8 mouse cellular contexts compared by ENCODE assay signal in the genomic region with DNA sequence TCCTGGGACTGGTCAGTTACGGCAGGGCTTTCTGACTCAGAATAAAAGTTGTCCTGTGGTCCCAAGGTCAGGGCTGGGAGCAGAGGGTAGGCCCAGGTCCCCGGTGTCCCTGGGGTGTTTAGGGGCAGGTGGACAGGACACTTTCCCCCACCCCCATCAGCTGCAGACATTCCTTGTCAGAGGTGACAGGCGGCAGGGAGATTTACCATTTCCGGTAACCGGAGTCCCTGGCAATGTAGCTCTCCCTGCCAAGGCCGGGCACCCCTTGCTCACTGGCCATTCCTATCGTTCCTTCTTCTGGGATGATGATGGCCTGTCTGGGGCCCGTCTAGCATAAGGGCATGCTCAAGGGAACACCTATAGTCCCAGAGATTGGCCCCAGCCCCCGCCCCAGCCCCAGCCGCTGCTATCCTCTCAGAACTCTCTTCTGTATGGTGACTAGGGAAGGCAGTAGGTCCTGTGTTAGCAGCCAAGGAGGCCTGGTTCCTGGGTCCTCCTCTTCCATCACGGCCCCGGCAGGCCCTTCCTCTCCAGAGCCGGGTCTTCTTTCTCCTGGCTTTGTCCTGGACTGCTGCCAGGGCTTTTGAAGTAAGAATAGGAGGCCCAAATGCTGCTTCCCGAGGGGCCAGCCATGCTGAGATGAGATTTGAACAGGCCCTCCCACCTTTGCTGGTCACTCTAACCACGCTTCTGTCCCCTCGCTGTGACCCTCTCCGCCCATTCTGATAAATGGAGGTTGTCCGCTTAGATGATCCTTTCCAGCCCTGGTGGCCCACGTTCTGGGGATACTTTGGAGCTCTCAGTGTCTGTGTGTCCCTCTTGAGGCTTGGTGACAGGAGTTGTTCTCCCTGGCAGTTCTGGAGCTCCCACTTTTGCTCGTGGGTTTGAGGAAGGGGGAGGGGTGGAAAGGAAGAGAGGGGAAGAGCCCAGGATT. TPM values are rescaled to one million over a fixed set of nuclear protein-coding genes. Genes with fewer than 3 reads are reported as not detected.
DNase-seq lines count a peak whose midpoint lies in the region; ATAC-seq and TF ChIP-seq lines count a peak whose summit lies in the region.

No protein-coding gene starts in this region.

- peaks cover 41% of the 10 kb centered on the region for H3K4me1 ChIP-seq in forebrain, embryonic 11.5 days (replicated peaks; ENCODE audit: control insufficient read depth, insufficient read depth, low read length)
- peaks cover 19% of the 10 kb centered on the region for H3K4me1 ChIP-seq in forebrain, embryonic 16.5 days (replicated peaks; ENCODE audit: control insufficient read depth, insufficient read depth, low read length)
- peaks cover 35% of the 10 kb centered on the region for H3K4me1 ChIP-seq in stomach, postnatal 0 days (replicated peaks; ENCODE audit: control insufficient read depth, insufficient read depth)

- H3K9ac ChIP-seq in forebrain, embryonic 11.5 days (ENCODE audit: low read length): peak overlapping the region; percentile 27
- H3K9ac ChIP-seq in forebrain, embryonic 16.5 days (replicated peaks; ENCODE audit: low read depth, low read length): no peak overlapping the region
- H3K9ac ChIP-seq in stomach, postnatal 0 days (ENCODE audit: low read length): no peak overlapping the region

- ATAC-seq in forebrain, embryonic 11.5 days (replicated peaks; ENCODE audit: low FRiP score): no peak
- ATAC-seq in forebrain, embryonic 16.5 days: no peak
- no peak for ATAC-seq in stomach, postnatal 0 days (ENCODE audit: low FRiP score, low TSS enrichment)

- no peak overlapping the region for H3K4me2 ChIP-seq in forebrain, embryonic 11.5 days (ENCODE audit: low read depth, low read length, severe bottlenecking)
- H3K4me2 ChIP-seq in forebrain, embryonic 16.5 days (ENCODE audit: low read length): no peak overlapping the region
- 0 out of 2 replicates have a peak overlapping the region, but pooled peaks have one; percentile 20 for H3K4me2 ChIP-seq in stomach, postnatal 0 days (replicated peaks; ENCODE audit: low read depth)

- H3K4me3 ChIP-seq in forebrain, embryonic 11.5 days (ENCODE audit: low read depth, low read length): no peak overlapping the region
- no peak overlapping the region for H3K4me3 ChIP-seq in forebrain, embryonic 16.5 days (replicated peaks; ENCODE audit: low read length)
- no peak overlapping the region for H3K4me3 ChIP-seq in stomach, postnatal 0 days (ENCODE audit: low read depth, low read length)

- no peak for TF ChIP-seq CTCF in stomach, postnatal 0 days (IDR thresholded peaks at IDR 0.05; ENCODE audit: low read depth)

- no peaks in the 10 kb centered on the region for H3K9me3 ChIP-seq in forebrain, embryonic 11.5 days (ENCODE audit: control insufficient read depth, low read length)
- no peaks in the 10 kb centered on the region for H3K9me3 ChIP-seq in forebrain, embryonic 16.5 days (ENCODE audit: control insufficient read depth, low read length)
- no peaks in the 10 kb centered on the region for H3K9me3 ChIP-seq in stomach, postnatal 0 days (ENCODE audit: control insufficient read depth, low read length)

- DNase-seq in forebrain, embryonic 11.5 days (ENCODE audit: low spot score): no peak
- DNase-seq in retina, postnatal 1 day: peak; percentile 56
- DNase-seq in retina, embryonic 14.5 days (ENCODE audit: low spot score): no peak
- DNase-seq in kidney, postnatal 36 days: peak; percentile 50 to 66
- DNase-seq in stomach, postnatal 0 days (ENCODE audit: low spot score): no peak
- DNase-seq in right cerebral cortex, postnatal 14 days: no peak
- no peak for DNase-seq in ovary, adult 18-20 months (ENCODE audit: low spot score)

- no peaks in the 10 kb centered on the region for H3K36me3 ChIP-seq in forebrain, embryonic 11.5 days (ENCODE audit: control insufficient read depth, insufficient read depth, low read length)
- no peaks in the 10 kb centered on the region for H3K36me3 ChIP-seq in forebrain, embryonic 16.5 days (ENCODE audit: control insufficient read depth, insufficient read depth)
- H3K36me3 ChIP-seq in stomach, postnatal 0 days (ENCODE audit: control insufficient read depth, insufficient read depth, low read length): no peaks in the 10 kb centered on the region; the same call in 1 of the 2 replicates

- H3K27ac ChIP-seq in forebrain, embryonic 11.5 days (ENCODE audit: low read depth, low read length): peak overlapping the region; percentile 12; the same call in 1 of the 2 replicates
- no peak overlapping the region for H3K27ac ChIP-seq in forebrain, embryonic 16.5 days (ENCODE audit: low read length)
- H3K27ac ChIP-seq in stomach, postnatal 0 days (replicated peaks): peak overlapping the region; percentile 97

- 46% methylated on average over 20 of the region's 20 CpGs for WGBS in forebrain, embryonic 11.5 days
- 45% methylated on average over 20 of the region's 20 CpGs for WGBS in forebrain, embryonic 16.5 days
- WGBS in stomach, postnatal 0 days: 44% methylated on average over 20 of the region's 20 CpGs

- H3K27me3 ChIP-seq in forebrain, embryonic 11.5 days (ENCODE audit: control insufficient read depth, insufficient read depth, low read length): no peaks in the 10 kb centered on the region
- H3K27me3 ChIP-seq in forebrain, embryonic 16.5 days (replicated peaks; ENCODE audit: control insufficient read depth, insufficient read depth, low read length): no peaks in the 10 kb centered on the region
- no peaks in the 10 kb centered on the region for H3K27me3 ChIP-seq in stomach, postnatal 0 days (ENCODE audit: control insufficient read depth, insufficient read depth, low read length)

- no peak for TF ChIP-seq EP300 in stomach, postnatal 0 days (optimal IDR thresholded peaks at IDR 0.05)

RNA-seq across cellular contexts. Expression of gene Hspg2, which starts 17.8 kb away (rescaled TPM):
- polyA plus RNA-seq in forebrain, embryonic 11.5 days (2014; fragmentation: Nextera tagmentation; extraction: Ambion mirVana): 21.0 and 21.3 TPM in 2 replicates
- polyA plus RNA-seq in forebrain, embryonic 16.5 days (2015; fragmentation: Nextera tagmentation; extraction: Ambion mirVana): 3.2 and 4.9 TPM in 2 replicates
- polyA plus RNA-seq in stomach, postnatal 0 days (2015; fragmentation: Nextera tagmentation; extraction: Ambion mirVana): 16.0 and 18.8 TPM in 2 replicates

RNA-seq across cellular contexts. Expression of gene 1700013G24Rik, which starts 33.3 kb away (rescaled TPM):
- polyA plus RNA-seq in forebrain, embryonic 11.5 days (2014; fragmentation: Nextera tagmentation; extraction: Ambion mirVana): not detected in 2 replicates
- not detected in 2 replicates for polyA plus RNA-seq in forebrain, embryonic 16.5 days (2015; fragmentation: Nextera tagmentation; extraction: Ambion mirVana)
- not detected in 2 replicates for polyA plus RNA-seq in stomach, postnatal 0 days (2015; fragmentation: Nextera tagmentation; extraction: Ambion mirVana)

RNA-seq across cellular contexts. Expression of gene Cela3b, which starts 56.0 kb away (rescaled TPM):
- not detected in 2 replicates for polyA plus RNA-seq in forebrain, embryonic 11.5 days (2014; fragmentation: Nextera tagmentation; extraction: Ambion mirVana)
- polyA plus RNA-seq in forebrain, embryonic 16.5 days (2015; fragmentation: Nextera tagmentation; extraction: Ambion mirVana): not detected in 2 replicates
- 4.1 and 4.8 TPM in 2 replicates for polyA plus RNA-seq in stomach, postnatal 0 days (2015; fragmentation: Nextera tagmentation; extraction: Ambion mirVana)

Comparison
In these comparisons a context has a peak if more than half of its experiments do, and no peak if none do; other contexts are left out.
1. DNase-seq: peak in retina, postnatal 1 day (single experiment) and kidney, postnatal 36 days (2 of 2); none in forebrain, embryonic 11.5 days (single experiment), retina, embryonic 14.5 days (single experiment), stomach, postnatal 0 days (single experiment), right cerebral cortex, postnatal 14 days (single experiment) and ovary, adult 18-20 months (single experiment).